Mouse (Mus musculus): Measurements from ENCODE around the gene Irs1. TPM values are rescaled to one million over a fixed set of nuclear protein-coding genes. Genes with fewer than 3 reads are reported as not detected.

Gene Irs1
- 10 to 100 TPM; 44.3 to 49.7 TPM for total RNA-seq (2021)

- intact Hi-C loops (cut with DNase I), result loop anchor here (2.0 to 10.0 kb wide), 5 partner anchors 141 to 774 kb away; no protein-coding TSS in a partner anchor
- peak; percentile 80 for DNase-seq (ENCODE audit: low spot score)
Observed at GRCm38 (mm10) chr1:82291151-82291797, at the start of gene Irs1. Irs1 (minus strand) TSS chr1:82291416.

- intact Hi-C loops (cut with DNase I), result no loop called here
- no peak for DNase-seq (ENCODE audit: low spot score)
Observed at GRCm38 (mm10) chr1:82334506-82334905, 43.3 kb upstream of the Irs1 start.

- DNase-seq (ENCODE audit: low spot score), result no peak
- intact Hi-C loops (cut with DNase I), result no loop called here
Observed at GRCm38 (mm10) chr1:82329954-82330247, 38.7 kb upstream of the Irs1 start.

GRCm38 (mm10) chr1:82329237-82329953 lies 38.2 kb upstream of the Irs1 start:
- intact Hi-C loops (cut with DNase I), result no loop called here
- DNase-seq (ENCODE audit: low spot score), result no peak

GRCm38 (mm10) chr1:82328033-82328775 lies 37.0 kb upstream of the Irs1 start:
- intact Hi-C loops (cut with DNase I), result no loop called here
- no peak for DNase-seq (ENCODE audit: low spot score)

GRCm38 (mm10) chr1:82326120-82326519 lies 34.9 kb upstream of the Irs1 start:
- intact Hi-C loops (cut with DNase I), result no loop called here

GRCm38 (mm10) chr1:82324131-82324785 lies 33.0 kb upstream of the Irs1 start:
- DNase-seq (ENCODE audit: low spot score), result no peak
- intact Hi-C loops (cut with DNase I), result no loop called here

More at GRCm38 (mm10) chr1:82326120-82326519, 34.9 kb upstream of the Irs1 start:
- DNase-seq (ENCODE audit: low spot score), result no peak

- no peak for DNase-seq (ENCODE audit: low spot score)
- intact Hi-C loops (cut with DNase I), result no loop called here
Observed at GRCm38 (mm10) chr1:82321441-82321840, 30.2 kb upstream of the Irs1 start.

GRCm38 (mm10) chr1:82320864-82321263 lies 29.6 kb upstream of the Irs1 start:
- intact Hi-C loops (cut with DNase I), result no loop called here
- no peak for DNase-seq (ENCODE audit: low spot score)

- DNase-seq (ENCODE audit: low spot score), result no peak
- intact Hi-C loops (cut with DNase I), result no loop called here
Observed at GRCm38 (mm10) chr1:82320456-82320855, 29.2 kb upstream of the Irs1 start.

GRCm38 (mm10) chr1:82316746-82317126 lies 25.5 kb upstream of the Irs1 start:
- no peak for DNase-seq (ENCODE audit: low spot score)
- intact Hi-C loops (cut with DNase I), result loop anchor here (5.0 kb wide), 2 partner anchors 116 to 406 kb away; partner anchors contain the start of gene Mff

- intact Hi-C loops (cut with DNase I), result loop anchor here (5.0 kb wide), 2 partner anchors 116 to 406 kb away; partner anchors contain the start of gene Mff
- peak; percentile 91 for DNase-seq (ENCODE audit: low spot score)
Observed at GRCm38 (mm10) chr1:82316111-82316745, 25.0 kb upstream of the Irs1 start, which contains the start of gene Rhbdd1. Rhbdd1 (plus strand) TSS chr1:82316452.

- intact Hi-C loops (cut with DNase I), result no loop called here
- DNase-seq (ENCODE audit: low spot score), result no peak
Observed at GRCm38 (mm10) chr1:82304483-82304882, 13.3 kb upstream of the Irs1 start.

- intact Hi-C loops (cut with DNase I), result loop anchor here (10.0 kb wide), 1 partner anchor 704 kb away; no protein-coding TSS in a partner anchor
- no peak for DNase-seq (ENCODE audit: low spot score)
Observed at GRCm38 (mm10) chr1:82298586-82298985, 7.4 kb upstream of the Irs1 start.

- DNase-seq (ENCODE audit: low spot score), result no peak
- intact Hi-C loops (cut with DNase I), result loop anchor here (1.0 to 10.0 kb wide), 4 partner anchors 138 to 978 kb away; no protein-coding TSS in a partner anchor
Observed at GRCm38 (mm10) chr1:82294102-82294501, 2.9 kb upstream of the Irs1 start.

- peak; percentile 20 for DNase-seq (ENCODE audit: low spot score)
- intact Hi-C loops (cut with DNase I), result loop anchor here (5.0 to 10.0 kb wide), 3 partner anchors 140 to 698 kb away; no protein-coding TSS in a partner anchor
Observed at GRCm38 (mm10) chr1:82292771-82293170, 1.6 kb upstream of the Irs1 start.

GRCm38 (mm10) chr1:82291930-82292712 lies 905 bp upstream of the Irs1 start:
- intact Hi-C loops (cut with DNase I), result loop anchor here (2.0 to 10.0 kb wide), 5 partner anchors 140 to 775 kb away; no protein-coding TSS in a partner anchor
- DNase-seq (ENCODE audit: low spot score), result no peak

- DNase-seq (ENCODE audit: low spot score), result peak; percentile 72
- intact Hi-C loops (cut with DNase I), result loop anchor here (2.0 to 10.0 kb wide), 5 partner anchors 142 to 774 kb away; no protein-coding TSS in a partner anchor
Observed at GRCm38 (mm10) chr1:82290723-82291150, 479 bp downstream of the Irs1 start.

Measured in heart, postnatal 25 days (tissue).